Mouse (Mus musculus) gastrocnemius, postnatal 25 days (tissue): ENCODE measurements around the gene Sod1. TPM values are rescaled to one million over a fixed set of nuclear protein-coding genes. Genes with fewer than 3 reads are reported as not detected.
"Not testable (repeated sequence)": the region's sequence is repeated elsewhere in the genome, so short reads cannot be mapped to it uniquely, and the experiment has no call there.

Experiments
- DNase-seq: peaks from one replicate; pipeline ENCODE4 v3.0.0; 2022
- total RNA-seq, 2 experiments: library from RNA; stranded (reverse); gene quantifications; 1 replicate in 1 of 2; 2 replicates in 1 of 2; pipeline ENCODE4 v1.2.3; 2021

Gene Sod1
- total RNA-seq, 2 experiments from 2014 or later: 250 to 305 TPM

DNA sequence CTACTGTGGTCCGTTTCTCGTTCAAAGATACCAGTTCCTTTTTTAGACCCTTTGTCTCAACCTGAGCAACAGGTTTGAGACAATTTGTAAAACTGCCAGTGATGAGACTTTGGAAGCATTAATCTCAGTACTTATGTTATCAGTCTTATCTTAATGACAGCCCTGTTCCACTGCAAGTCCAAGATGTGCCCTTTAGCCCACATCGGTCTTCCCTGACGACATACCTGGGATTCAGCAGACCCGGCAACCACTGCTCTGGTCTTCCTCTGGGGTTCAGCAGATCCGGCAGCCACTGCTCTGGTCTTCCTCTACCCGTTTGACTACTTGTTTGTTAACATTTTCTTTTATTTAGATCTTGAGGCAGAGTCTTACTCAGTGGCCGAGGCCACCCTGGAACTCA, 8.8 kb upstream of the Sod1 start:
- no peak for DNase-seq

DNA sequence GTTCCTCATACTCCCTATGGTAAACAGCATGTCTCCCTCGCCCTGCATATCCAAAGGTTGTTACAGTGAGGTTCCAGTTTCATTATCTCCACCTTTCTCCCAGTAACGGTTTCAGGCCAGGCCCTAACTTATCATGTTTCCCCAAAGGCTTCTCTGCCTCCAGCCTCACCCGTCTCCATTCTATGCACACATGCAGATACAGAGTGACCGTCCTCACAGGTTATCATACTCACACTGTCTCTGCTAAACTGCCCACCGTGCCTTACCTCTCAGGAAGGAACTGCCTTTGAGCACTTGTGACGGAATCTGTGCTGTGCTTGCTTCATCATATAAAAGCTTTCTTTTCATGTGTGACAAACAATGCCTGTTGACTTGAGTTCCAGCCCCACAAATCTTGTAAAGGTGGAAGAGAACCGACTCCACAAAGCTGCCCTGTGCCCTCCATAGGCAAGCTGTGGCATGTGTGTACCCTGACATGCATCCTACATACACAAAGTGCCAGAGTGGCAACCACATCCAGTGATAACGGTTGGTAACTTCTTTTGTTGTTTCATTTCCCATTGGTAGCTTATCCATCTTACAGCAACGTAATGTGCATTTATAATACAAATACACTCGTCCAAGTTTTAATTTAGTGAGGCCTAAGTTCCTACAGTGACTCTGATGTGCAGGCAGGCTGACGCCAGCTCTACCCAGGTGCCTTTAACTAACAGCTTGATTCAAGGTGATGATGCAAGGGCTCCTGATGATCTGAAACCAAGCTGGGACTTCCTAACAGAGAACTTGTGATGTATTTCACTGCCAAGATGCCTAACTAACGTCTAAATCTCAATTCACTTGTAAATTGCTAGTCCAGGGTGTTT, 6.8 kb upstream of the Sod1 start:
- no peak for DNase-seq

DNA sequence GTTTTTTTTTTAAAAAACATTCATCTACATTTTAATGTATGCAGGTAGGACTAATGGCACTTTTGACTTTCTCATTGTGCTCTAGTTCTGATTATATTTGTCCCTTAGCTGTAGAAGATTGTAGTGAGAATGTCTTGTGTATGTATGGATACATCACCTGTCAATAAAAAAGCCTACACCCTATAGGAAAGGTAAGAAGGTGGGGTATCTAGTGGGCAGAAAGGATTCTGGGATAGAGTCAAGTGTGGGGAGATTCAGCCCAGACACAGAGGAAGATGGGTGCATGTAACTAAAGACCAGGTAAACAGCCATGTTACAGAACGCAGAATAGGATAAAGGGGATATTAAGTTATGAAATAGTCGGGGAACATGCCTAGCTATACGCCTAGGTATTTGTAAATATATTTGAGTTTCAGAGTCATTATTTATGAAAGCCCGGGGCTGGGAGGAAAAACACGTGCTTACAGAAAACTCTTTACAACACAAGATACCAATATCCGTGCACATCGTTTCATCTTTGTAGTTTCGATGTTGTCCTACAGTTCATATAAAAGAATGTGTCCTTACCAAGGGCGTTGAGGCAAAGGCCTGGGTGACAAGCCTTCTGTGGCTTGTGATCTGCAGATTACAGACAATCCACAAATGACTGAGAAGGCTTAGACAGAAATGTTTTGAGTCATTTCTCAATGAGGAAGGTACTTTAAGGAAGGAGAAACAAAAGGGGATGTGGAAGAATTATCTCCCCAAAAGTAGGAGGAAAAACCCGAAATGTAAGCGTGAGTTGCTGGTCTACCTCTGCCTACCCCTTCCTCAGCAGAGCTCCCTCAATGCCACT, 5.6 kb upstream of the Sod1 start:
- no peak for DNase-seq

DNA sequence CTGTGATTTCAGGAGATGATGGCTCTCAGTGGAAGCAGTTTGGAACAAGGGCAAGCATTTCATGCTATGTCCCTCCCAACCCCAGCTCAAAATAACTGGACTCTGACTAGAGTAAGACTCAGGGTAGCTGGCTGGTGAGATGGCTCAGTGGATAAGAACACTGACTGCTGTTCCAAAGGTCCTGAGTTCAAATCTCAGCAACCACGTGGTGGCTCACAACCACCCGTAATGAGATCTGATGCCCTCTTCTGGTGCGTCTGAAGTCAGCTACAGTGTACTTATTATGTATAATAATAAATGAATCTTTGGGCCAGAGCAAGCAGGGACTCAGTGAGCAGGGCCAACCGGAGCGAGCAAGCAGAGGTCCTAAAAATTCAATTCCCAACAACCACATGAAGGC, 4.7 kb upstream of the Sod1 start:
- DNase-seq: not testable (repeated sequence)

DNA sequence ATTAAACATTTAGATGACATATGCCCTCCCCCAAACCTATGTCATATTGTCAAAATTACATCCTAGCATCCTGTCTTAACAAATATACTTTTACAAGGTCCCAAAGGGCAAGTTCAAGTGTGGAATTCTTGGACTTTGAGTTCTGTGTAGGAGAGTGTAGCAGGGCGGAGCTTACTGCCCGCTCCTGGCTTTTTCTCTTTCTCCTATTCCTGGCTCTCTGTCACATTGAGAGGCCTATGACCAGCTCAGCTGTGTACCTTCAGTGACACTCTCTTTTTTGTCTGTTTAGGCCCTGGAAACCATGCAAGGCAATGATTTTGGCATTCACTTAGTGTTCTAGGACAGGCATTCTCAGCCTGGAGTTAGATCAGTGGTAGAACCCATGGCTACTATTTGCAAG, 4.1 kb upstream of the Sod1 start:
- no peak for DNase-seq

DNA sequence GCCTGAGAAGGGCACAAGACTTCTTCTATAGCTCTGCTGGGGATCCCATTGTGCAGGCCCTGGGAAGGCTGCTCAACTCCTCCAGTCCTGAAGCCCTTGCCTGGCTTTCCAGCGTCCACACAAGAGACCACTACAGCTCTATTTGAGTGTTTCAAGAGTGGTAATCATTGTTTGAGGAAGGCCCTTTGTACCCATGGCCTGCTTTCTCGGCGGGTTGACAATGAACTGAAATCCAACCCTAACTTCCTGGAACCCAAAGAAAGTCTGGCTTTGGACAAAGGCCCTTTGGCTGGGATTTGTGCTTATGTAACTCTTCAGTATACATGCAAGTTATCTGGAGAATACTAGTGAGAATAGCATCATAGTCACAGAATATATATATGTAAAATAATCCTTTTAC, 3.2 kb upstream of the Sod1 start:
- DNase-seq: no peak

DNA sequence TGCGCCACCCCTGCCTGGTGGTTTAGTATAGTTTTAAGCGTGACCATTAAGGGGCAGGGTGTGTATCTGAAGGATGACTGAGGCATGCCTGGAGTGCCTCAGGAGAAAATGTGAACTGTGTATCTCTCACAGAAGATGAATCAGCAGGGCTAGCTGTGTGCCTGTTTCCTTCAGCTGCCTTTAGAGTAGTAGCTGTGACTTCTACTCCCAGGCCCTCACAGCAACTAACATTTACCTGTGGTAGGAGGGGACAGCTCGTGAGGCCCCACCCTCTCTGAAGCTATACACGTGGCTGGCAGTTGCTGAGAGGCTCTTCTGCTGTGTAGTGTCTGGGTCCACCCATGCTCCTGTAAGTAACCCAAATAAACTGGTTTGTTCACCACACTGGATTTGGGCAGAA, 2.6 kb upstream of the Sod1 start:
- no peak for DNase-seq

DNA sequence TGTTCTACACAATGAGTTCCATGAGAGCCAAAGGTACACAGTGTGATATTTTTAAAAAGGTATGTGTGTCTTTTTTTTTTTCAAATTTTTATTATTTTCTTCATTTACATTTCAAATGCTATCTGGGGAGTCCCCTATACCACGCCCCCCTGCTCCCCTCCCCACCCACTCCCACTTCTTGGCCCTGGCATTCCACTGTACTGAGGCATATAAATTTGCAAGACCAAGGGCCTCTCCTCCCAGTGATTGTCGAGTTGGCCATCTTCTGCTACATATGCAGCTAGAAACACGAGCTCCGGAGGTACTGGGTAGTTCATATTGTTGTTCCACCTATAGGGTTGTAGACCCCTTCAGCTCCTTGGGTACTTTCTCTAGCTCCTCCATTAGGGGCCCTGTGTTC, 1.1 kb upstream of the Sod1 start:
- DNase-seq: not testable (repeated sequence)

DNA sequence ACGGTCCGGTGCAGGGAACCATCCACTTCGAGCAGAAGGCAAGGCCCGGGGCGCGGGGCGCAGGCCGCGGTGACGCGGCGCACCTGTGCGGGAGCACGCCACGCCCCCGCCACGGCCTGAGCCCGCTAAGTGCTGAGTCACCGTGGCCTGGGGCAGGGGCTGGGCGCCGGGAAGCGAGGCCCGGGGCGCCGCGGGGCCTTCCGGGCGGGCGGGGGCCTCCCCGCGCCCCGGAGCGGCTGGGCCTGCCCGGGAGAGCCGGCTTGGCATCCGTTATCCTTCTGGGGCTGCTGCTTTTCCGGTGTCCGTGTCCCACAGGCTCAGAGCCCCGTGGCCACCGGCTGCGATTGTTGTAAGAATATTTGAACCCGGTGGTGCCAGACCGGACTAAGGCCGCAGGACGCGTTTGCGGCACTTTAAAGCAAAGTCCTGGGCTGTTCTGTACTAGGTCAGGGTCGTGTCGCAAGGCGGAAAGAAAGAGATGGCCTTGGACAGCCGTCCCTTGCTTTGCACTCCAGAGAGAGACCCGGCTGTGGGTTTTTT, 408 bp downstream of the Sod1 start:
- no peak for DNase-seq

DNA sequence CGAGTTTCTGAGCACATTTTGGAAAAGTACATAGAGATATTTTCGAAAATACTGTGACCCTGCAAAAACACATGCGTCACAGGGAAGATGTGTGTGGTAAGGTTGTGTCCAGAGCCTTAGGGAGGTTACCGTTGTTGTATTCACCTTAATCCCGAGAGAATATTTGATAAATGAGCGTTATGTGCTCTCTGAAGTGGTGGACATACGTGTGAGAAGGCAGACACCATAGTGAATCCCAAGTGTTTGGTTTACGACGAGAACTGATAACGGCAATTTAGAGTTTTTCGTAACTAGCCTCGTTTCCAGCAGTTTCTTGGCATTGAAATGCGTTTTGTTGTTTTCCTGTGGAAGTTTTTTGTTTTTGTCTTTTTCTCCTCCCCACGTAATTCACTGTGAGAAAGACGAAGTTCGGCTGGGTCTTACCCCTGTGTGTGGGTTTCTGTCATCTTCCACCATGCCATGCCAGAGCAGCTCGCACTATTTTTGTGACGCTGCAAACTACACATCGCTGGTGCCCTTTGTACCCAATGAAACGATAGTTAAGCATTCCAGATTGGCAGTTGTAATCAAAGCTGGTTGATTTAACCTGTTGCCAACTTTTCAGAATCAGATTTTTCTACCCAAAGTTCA, 1.0 kb downstream of the Sod1 start:
- no peak for DNase-seq

DNA sequence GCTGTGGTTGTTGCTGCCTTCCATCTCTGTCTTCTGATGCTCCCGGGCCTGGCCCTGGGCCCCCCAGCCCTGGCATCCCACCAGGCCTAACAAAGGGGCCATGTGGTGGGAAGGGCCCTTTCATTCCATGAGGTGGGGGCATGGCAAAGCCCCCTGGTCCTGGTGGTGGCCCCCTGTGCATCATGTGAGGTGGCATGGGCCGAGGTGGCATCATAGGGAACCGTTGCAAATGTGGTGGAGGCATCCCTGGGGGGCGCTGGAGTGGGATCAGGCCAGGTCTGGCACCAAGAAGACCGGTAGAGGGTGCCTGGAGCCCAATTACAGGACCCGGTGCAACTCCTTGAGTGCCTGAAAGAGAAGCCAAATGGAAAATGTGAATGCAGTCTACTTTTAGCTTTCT, 9.3 kb downstream of the Sod1 start:
- no peak for DNase-seq

DNA sequence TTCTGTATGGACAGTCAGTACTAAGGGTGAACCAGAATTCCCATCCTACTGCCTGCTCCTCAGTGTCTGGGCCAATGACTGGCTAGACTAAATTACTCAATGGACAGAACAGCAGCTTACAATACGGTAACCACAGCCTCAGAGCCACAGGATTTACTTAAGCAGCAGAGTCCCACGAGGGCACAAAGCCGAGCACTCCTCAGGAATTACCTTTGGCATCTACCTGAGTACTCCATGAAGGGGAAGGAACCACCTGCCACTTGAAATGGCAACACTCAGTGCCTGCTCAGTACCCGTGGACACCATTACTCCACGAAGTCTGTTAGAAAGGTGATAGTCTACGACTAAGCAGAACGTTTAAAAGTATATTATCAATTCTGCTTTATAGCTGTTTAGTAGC, 10.7 kb downstream of the Sod1 start:
- no peak for DNase-seq

DNA sequence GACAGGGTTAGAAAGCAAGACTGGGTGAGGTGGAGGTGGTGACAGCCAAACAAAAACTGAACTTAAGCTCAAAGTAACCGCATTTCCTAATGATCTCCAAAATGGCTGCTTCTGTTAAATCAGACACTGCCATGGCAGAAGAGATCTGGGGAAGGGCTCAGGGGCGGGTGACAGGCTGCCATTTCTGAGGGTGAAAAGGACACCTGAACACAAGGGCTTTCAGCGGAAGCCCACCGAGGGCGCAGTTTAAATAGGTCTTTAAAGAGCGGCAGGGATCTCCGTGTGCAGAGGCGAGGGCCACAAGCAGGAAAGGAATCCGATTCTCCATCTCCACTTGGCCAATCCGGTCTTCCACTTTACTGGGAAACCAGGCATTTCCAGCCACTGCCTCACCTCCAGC, 13.1 kb downstream of the Sod1 start:
- DNase-seq: no peak

DNA sequence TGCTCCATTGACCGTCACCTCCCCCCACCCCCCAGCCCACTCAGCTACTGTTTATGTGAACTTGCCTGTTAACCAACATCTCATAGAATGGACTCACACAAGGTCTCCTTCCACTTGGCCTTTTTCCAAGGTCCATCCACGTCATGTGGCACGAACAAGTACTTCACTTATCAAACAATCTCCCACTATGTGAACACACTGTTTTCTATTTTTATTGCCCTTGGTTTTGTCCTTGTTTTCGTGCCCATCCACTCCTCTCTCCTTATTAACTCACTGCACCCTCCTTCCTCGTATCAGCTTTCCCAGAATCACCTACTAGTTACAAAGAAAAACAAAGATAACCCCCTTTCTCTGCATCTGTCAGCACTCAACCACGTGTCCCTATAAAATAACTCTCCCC, 14.1 kb downstream of the Sod1 start:
- DNase-seq: no peak

DNA sequence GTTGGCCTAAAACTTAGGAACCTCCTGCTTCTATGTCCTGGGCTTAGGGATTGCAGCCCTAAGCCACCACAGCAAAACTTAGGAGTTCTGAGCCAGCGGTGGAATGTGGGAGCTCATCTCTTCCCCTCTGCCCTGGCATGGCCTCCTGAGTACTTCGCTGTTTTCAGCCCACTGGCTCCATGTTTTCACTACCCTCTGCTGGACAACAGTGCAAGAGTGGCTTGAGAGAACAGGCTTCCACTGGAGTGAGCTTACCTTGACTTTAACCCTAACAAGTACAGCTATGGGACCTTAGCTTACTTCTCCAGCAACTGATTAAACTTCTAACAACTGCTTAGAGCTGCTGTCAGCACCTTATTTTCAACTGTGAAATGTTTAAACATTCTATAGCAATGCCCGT, 14.6 kb downstream of the Sod1 start:
- no peak for DNase-seq

DNA sequence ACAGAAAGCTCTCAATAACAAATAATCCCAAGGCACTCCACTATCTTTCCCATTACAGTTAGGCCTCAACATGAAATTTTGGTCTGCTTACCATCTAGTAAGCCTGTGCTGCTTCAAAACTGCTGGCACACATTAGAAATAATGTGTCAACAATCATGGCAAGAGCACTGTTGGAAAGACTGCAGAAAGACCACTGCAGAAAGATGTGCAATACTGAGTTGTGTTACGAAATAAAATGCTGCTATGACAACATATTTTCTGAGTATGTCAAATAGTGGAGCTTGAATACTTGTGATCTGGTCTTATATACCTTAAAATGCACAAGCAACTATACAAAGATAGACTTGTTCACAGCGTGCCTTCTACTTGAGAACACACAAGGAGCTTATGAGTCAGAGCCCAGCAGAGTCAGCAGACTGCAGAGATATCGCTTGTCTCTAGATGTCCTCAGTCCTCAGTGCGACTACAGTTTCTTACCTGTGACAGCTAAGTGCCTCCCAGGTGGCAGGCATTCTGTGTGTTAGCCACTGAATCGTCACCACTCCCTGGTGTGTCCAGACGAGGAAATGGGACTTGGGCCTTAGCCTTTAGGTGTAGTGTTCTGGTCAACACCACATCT, 18.7 kb downstream of the Sod1 start:
- no peak for DNase-seq

DNA sequence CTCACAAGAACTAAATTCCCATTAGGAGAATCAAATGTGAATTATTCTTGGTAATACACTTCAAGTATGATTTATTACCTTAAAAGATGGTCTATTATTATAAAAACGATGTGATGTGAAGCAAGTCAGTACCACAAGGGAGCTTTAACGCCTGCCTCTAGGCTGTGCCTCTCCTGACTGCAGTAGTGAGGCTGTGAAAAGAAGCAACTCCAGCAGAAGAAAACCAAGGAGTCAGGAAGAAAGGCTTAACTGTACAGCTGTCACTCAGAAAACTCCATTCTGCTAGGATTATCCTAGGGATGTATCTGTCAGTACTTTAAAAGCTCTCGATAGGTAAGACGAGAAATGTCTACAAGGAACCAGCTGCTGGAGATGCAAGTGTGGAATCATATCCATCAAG, 21.3 kb downstream of the Sod1 start:
- DNase-seq: no peak

DNA sequence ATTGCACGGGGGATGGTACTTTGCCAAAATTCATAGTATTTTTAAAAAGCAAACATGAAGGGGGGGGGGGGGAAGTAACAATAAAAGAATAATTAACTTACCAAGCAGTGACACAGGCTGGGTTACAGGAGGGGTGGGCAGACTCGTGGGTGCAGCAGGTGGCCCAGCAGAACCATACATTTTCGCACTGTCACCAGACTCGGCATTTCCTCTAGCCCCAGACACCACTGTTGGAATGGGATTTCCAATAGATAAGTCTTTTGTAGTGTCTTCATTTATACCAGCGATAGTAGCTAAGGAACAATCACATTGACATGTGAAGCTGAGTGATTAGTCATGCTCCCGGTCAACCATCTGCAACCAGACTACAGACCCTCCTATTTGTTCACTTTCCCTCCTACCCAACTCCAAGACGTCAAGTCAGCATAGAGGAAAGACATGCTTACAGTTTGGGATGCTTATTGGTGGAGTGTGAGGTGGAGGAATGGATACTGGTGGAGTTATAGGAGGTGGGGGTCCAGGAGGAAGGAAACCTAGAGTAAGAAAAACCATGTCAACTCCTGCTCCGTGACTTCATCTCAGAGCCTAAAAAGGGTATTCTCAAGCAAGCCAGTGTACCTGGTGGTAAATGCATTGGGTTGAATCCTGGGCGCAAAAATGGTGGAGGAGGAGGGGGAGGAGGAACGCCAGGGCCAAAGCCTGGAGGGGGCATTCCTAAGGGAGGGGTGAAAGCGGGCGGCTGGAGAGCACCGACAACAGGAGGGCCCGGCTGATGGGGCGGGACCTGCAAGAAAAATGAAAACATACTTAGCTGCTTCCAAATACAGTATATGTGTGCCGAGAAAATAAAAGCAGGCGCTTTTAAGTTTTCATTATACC, 22.1 kb downstream of the Sod1 start:
- no peak for DNase-seq

DNA sequence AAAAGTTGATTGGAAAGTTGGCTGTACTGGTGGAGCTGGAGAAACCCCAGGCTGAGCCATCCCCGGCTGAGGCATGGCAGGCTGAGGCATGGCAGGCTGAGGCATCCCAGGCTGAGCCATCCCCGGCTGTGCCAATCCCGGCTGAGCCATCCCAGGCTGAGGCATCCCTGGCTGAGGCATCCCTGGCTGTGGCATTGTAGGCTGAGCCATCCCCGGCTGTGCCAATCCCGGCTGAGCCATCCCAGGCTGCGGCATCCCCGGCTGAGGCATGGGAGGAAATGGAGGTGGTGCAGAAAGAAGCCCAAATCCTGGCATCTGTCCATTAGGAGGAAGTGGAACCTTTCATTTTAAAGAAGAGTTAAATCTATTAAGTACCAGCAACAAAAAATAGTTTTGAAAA, 29.5 kb downstream of the Sod1 start:
- no peak for DNase-seq

DNA sequence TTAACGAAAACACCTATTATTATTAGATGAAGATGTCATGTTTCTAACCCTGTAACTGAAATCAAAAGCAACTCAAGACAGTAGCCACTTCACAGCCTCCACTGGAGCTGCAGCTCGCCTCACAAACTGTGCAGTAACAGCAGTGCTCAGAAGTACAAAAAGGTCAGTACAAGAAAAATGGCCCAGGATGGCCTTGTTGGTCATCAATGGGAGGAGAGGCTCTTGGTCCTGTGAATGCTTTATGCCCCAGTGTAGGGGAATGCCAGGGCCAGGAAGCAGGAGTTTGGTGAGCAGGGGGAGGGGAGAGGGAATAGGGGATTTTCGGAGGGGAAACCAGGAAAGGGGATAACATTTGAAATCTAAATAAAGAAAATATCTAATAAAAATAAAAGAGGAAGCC, 30.7 kb downstream of the Sod1 start:
- DNase-seq: not testable (repeated sequence)

DNA sequence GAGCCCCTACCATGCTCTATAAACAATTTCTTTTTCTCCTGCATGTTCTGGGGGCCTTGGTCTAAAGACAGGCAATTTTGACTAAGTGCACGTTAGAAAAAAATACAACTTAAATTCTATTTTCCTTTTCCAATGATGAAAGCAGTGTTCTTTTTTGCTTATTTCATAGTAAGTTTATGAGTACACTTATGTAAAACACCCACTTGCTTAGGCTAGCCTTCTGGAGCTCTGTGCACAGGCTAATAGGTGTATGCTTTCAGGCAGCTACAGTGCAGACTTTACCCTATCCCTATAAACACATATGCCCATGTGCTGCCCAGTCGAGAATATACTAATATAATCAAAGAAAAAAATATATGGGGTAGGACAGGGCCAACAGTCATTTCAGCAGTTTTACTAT, 32.0 kb downstream of the Sod1 start:
- no peak for DNase-seq
